Mouse (Mus musculus): ENCODE measurements around the gene Alcam.

The Alcam gene

DNA sequence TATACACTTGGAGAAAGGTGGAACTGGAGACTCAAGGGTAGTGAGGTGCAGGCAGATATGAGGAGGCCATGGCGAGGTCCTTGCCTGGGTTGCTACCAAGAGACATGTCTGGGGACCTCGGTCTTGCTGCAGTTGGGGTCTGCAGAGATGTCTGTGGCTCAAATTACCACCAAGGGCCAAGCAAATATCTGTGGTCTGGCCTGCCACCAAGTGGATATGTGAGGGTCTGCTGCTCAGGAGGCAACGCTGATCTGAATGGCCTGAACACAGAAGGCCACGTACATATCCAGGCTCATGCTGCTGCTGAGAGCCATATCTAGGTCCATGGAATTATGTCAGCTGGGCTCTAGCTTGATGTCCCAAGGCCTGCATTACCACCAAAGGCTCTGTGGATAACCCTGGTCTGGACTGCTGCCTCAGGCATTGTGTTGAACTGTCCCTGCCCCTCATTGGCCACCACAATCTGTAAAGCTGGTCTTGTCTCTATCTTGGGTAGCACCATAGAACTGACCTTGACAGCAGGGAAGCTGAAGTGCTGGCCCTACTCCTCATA is 210.4 kb downstream of the Alcam start:
- no peak for DNase-seq

DNA sequence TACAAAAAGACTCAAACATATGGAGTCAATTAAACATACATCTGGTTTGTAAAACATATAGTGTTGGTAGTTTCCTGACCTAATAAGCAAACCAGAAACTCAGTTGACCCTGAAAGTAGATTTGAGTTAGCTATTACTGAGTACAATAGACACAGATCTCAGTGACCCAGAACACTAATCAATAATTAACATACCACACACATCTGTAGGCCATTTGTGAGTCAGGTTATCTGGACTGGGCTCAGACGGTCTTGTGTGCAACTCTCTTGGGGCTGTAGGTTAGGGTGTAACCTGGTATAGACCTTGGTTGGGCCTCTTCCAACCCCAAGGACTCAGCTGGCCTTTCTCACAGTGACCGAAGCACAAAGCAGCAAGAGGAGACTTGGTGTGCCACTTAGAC is 211.7 kb downstream of the Alcam start:
- DNase-seq: no peak

DNA sequence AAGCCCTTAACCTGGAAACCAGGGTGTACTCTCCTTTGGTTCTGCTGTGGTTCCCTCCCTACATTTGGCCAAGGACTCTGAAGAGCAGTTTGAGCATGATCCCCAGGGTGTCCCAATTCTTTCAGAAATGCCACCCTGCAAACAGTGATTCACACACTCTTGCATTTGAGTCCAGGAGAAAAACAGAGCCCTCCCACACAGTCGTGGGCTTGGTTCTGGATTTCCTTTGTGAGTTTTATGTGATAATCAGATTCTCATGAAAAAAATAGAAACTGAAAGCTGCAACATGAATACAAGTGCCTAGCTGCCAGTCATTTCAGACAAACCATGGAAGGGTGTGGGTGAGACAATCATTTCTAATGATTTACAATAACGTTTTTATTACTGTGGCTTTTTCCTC is 223.9 kb downstream of the Alcam start:
- DNase-seq: no peak

DNA sequence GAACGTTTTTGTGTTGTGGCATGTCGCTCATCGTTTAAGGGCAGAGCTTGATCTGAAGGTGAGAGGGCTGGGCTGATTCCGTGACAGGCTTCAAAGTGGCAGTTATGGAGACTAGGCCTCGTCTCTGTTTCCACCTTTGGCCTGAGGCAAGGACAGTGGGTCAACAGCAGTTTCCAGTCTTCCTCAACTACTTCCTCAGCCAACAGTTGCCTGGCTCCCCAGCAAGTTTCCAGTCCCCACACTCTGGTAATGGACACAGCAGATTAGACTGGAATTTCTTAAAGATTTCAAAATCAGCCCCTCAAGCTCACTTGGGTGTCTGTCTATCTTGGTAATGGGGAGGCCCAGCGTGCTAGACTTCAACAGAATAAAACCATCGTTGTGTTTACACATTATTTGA is 224.4 kb downstream of the Alcam start:
- no peak for DNase-seq

DNA sequence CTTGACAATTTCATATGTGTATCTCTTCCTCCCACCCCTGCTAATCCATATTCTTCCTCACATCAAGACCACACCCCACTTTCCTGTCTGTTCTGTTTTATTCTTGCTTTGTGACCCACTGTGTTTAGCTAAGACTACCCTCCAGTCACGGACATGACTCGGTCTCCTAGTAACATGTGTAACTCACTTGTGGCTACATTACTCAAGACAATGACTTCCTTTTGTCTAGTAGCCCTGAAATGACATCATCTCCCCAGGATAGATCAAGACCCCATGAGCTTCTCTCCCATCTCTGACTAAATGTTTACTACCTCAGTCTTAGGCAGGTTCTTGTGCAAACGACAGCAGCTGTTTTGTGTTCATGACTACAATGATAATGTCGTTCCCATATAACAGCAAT is 231.0 kb downstream of the Alcam start:
- no peak for DNase-seq

DNA sequence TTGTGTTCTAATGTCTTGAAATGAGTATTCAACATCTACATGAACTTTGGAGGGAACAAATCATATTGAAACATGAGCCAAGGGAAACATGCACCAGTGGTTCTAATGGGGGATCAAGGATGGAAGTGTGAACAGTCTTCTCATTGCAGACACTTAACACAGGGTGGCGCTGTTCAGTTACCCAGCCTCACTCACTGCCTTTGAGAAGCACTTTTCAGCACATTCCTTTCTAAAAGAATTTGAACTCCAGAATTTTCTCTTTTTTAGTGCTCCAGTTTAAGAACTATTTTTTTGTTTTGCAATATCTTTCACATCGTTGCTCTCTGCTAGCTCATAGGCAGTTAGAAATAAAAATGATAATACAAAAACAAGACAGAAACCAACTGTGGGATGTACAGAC is 234.8 kb downstream of the Alcam start:
- DNase-seq: no peak

DNA sequence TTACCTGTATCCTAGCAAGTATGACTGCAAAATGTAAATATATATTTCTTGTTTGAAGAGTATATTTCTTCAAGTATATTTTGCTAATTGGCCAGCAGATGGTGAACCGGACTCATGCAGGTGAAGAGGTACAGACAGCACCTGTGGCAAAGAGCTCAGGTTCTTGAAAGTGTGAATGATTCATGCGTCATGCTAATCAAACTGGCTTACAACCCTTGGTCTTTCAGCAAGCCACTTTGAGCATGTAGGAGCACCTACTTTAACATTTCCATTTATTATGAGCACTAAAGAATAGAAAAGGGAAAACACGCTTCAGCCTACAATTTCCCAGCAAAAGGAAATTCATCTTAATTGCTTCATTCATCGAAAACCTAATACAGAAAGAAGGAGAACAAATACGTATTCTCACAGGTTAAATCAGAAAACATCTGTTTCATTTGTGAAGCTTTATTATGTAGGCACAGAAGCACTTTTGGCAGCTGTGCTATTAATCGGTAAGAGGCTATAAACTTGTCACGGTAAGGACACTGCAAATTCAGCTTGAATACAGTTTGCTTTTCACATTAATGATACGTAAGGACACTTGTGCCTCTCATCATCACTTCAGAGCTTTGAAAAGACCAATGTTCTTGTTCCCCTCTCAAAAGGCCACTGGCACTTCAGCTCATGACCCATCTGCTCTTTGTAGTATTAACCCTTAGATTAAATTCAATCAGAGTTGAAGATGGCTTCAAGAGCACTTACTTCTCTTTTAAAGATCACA is 242.8 kb downstream of the Alcam start:
- no peak for DNase-seq

DNA sequence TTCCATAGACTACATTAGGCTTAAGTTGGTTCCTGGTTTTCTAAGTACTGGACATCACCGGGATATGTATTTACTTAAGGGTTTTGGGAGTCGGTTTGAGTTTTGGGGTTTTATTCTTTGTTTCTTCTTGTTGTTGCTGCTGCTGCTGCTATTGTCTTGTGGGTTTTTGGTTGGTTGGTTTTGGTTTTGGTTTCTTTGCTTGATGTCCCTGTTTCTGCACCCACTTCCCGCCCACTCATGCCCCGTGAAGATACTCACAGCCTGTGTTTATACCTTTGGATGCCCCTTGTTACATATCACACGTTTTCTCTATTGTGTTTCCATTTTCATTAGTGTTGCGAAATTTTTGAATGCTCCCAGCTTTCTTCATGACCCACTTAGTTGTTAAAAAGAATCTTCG is 253.8 kb downstream of the Alcam start:
- no peak for DNase-seq

Measured in cerebellum, adult 9-10 months (tissue).